Mouse (Mus musculus) MEL (cell line): ENCODE results near the gene Erp29. TPM values are rescaled to one million over a fixed set of nuclear protein-coding genes. Genes with fewer than 3 reads are reported as not detected.

ENCODE experiments used
- DNase-seq: peaks from one replicate; pipeline ENCODE4 v3.0.0; 2011; ENCODE audit warnings: low read depth, low spot score
- H3K27ac ChIP-seq: 2 replicates; pipeline ENCODE4 v1.5.1; 2012; ENCODE audit warnings: low read depth, mild to moderate bottlenecking, control low read depth, low read length, moderate library complexity; ENCODE audit not compliant: control insufficient read depth
- H3K27me3 ChIP-seq, 2 experiments: fragments of 150-350 bp in 1 of 2; sonication (generic) in 1 of 2; 2 replicates each; pipeline ENCODE4 v1.6.1; 2012; ENCODE audit warnings: low read length in 2 of 2, mild to moderate bottlenecking in 2 of 2, improper control_type of control experiment in 1 of 2, moderate library complexity in 1 of 2; ENCODE audit not compliant: insufficient read depth in 2 of 2, control insufficient read depth in 1 of 2
- H3K36me3 ChIP-seq, 2 experiments: 2 replicates each; pipeline ENCODE4 v1.6.1; 2012 to 2014; ENCODE audit warnings: low read length in 2 of 2, improper control_type of control experiment in 1 of 2, inconsistent platforms in 1 of 2, mild to moderate bottlenecking in 1 of 2; ENCODE audit not compliant: insufficient read depth in 2 of 2, control insufficient read depth in 1 of 2
- H3K4me1 ChIP-seq, 2 experiments: fragments of 150-350 bp in 1 of 2; sonication (generic) in 1 of 2; 2 replicates each; pipeline ENCODE4 v1.6.1; 2012; ENCODE audit warnings: low read length in 2 of 2, improper control_type of control experiment in 1 of 2, mild to moderate bottlenecking in 1 of 2; ENCODE audit not compliant: insufficient read depth in 2 of 2, control insufficient read depth in 1 of 2
- H3K4me3 ChIP-seq, 2 experiments: fragments of 150-350 bp in 1 of 2; sonication (generic) in 1 of 2; 2 replicates each; pipeline ENCODE4 v1.5.1; 2012; ENCODE audit warnings: low read depth in 2 of 2, low read length in 2 of 2, mild to moderate bottlenecking in 2 of 2, moderate library complexity in 2 of 2, control low read depth in 1 of 2, improper control_type of control experiment in 1 of 2; ENCODE audit not compliant: control insufficient read depth in 1 of 2, insufficient read depth in 1 of 2
- H3K79me2 ChIP-seq: 2 replicates; pipeline ENCODE4 v1.6.1; 2012; ENCODE audit warnings: mild to moderate bottlenecking, low read length, moderate library complexity; ENCODE audit not compliant: control insufficient read depth, poor library complexity, insufficient read depth
- H3K9ac ChIP-seq: 2 replicates; pipeline ENCODE4 v1.6.1; 2012; ENCODE audit warnings: low read depth, mild to moderate bottlenecking, control low read depth, low read length, moderate library complexity; ENCODE audit not compliant: control insufficient read depth, poor library complexity, severe bottlenecking
- H3K9me3 ChIP-seq: fragments of 150-350 bp; sonication (generic); replicated peaks from 2 replicates; pipeline ENCODE4 v1.6.1; 2012; ENCODE audit warnings: mild to moderate bottlenecking, low read length, improper control_type of control experiment, moderate library complexity; ENCODE audit not compliant: insufficient read depth
- BHLHE40 ChIP-seq: IDR thresholded peaks from 2 replicates; pipeline ENCODE4 v1.6.1; 2012; ENCODE audit warnings: low read depth, mild to moderate bottlenecking, inconsistent platforms, low read length, improper control_type of control experiment, borderline replicate concordance
- CHD2 ChIP-seq: IDR thresholded peaks from 2 replicates; pipeline ENCODE4 v1.6.1; 2011; ENCODE audit warnings: low read length, improper control_type of control experiment
- CTCF ChIP-seq, 3 experiments: IDR thresholded peaks in 2 of 3; conservative IDR thresholded peaks in 1 of 3; 2 replicates each; pipeline ENCODE4 v1.5.1; 2011 to 2012; ENCODE audit warnings: low read length in 3 of 3, low read depth in 2 of 3, mild to moderate bottlenecking in 2 of 3, improper control_type of control experiment in 1 of 3, inconsistent platforms in 1 of 3, mixed read lengths in 1 of 3, moderate library complexity in 1 of 3; ENCODE audit not compliant: control insufficient read depth in 1 of 3, insufficient read depth in 1 of 3, poor library complexity in 1 of 3, severe bottlenecking in 1 of 3
- E2F4 ChIP-seq: IDR thresholded peaks from 2 replicates; pipeline ENCODE4 v1.6.1; 2011; ENCODE audit warnings: low read depth, low read length, improper control_type of control experiment, borderline replicate concordance
- EP300 ChIP-seq, 2 experiments: IDR thresholded peaks; 2 replicates each; pipeline ENCODE4 v1.6.1; 2011; ENCODE audit warnings: improper control_type of control experiment in 2 of 2, low read length in 2 of 2, low read depth in 1 of 2, mild to moderate bottlenecking in 1 of 2
- GATA1 ChIP-seq: IDR thresholded peaks from 2 replicates; pipeline ENCODE4 v1.6.1; 2011; ENCODE audit warnings: low read depth, low read length, improper control_type of control experiment
- JUND ChIP-seq: IDR thresholded peaks from 2 replicates; pipeline ENCODE4 v1.6.1; 2011; ENCODE audit warnings: low read depth, mild to moderate bottlenecking, improper control_type of control experiment, low read length
- KAT2A ChIP-seq: conservative IDR thresholded peaks from 2 replicates; pipeline ENCODE4 v1.6.1; 2012; ENCODE audit warnings: low read depth, low read length, improper control_type of control experiment, inconsistent platforms
- MAFK ChIP-seq: IDR thresholded peaks from 2 replicates; pipeline ENCODE4 v1.6.1; 2011; ENCODE audit warnings: low read depth, mild to moderate bottlenecking, low read length, improper control_type of control experiment, borderline replicate concordance
- MAX ChIP-seq: IDR thresholded peaks from 2 replicates; pipeline ENCODE4 v1.6.1; 2011; ENCODE audit warnings: low read length, improper control_type of control experiment
- MAZ ChIP-seq: IDR thresholded peaks from 2 replicates; pipeline ENCODE4 v1.6.1; 2012; ENCODE audit warnings: low read depth, mild to moderate bottlenecking, inconsistent platforms, low read length, improper control_type of control experiment
- MEF2A ChIP-seq: IDR thresholded peaks from 2 replicates; pipeline ENCODE4 v1.6.1; 2014; ENCODE audit warnings: low read depth, mild to moderate bottlenecking, inconsistent platforms, low read length, improper control_type of control experiment; ENCODE audit not compliant: poor library complexity, insufficient replicate concordance, severe bottlenecking; ENCODE audit errors: extremely low read depth
- MYC ChIP-seq: IDR thresholded peaks from 2 replicates; pipeline ENCODE4 v1.6.1; 2011; ENCODE audit warnings: low read depth, mild to moderate bottlenecking, low read length, improper control_type of control experiment, moderate library complexity
- POLR2AphosphoS2 ChIP-seq: IDR thresholded peaks from 2 replicates; pipeline ENCODE4 v1.6.1; 2011; ENCODE audit warnings: low read length, improper control_type of control experiment
- POLR2AphosphoS5 ChIP-seq: IDR thresholded peaks from 2 replicates; pipeline ENCODE4 v1.6.1; 2012; ENCODE audit warnings: low read depth, borderline replicate concordance, mild to moderate bottlenecking, inconsistent platforms, low read length, moderate library complexity, mixed read lengths
- RAD21 ChIP-seq: IDR thresholded peaks from 2 replicates; pipeline ENCODE4 v1.6.1; 2011; ENCODE audit warnings: mild to moderate bottlenecking, low read depth, low read length, improper control_type of control experiment
- RCOR1 ChIP-seq: IDR thresholded peaks from 2 replicates; pipeline ENCODE4 v1.6.1; 2012; ENCODE audit warnings: low read depth, mild to moderate bottlenecking, inconsistent platforms, low read length, improper control_type of control experiment
- SIN3A ChIP-seq: IDR thresholded peaks from 2 replicates; pipeline ENCODE4 v1.6.1; 2012; ENCODE audit warnings: low read length, improper control_type of control experiment, inconsistent platforms
- SMC3 ChIP-seq: IDR thresholded peaks from 2 replicates; pipeline ENCODE4 v1.6.1; 2011; ENCODE audit warnings: low read depth, low read length, improper control_type of control experiment
- TBP ChIP-seq: IDR thresholded peaks from 2 replicates; pipeline ENCODE4 v1.8.0; 2011; ENCODE audit warnings: low read depth, low read length, improper control_type of control experiment
- USF2 ChIP-seq, 2 experiments: IDR thresholded peaks; 2 replicates each; pipeline ENCODE4 v1.6.1; 2011 to 2012; ENCODE audit warnings: improper control_type of control experiment in 2 of 2, low read length in 2 of 2, borderline replicate concordance in 1 of 2, inconsistent platforms in 1 of 2, low read depth in 1 of 2, mild to moderate bottlenecking in 1 of 2; ENCODE audit not compliant: insufficient read depth in 1 of 2
- ZC3H11A ChIP-seq: IDR thresholded peaks from 2 replicates; pipeline ENCODE4 v1.6.1; 2012; ENCODE audit warnings: low read depth, mild to moderate bottlenecking, inconsistent platforms, low read length, improper control_type of control experiment
- ZKSCAN1 ChIP-seq: IDR thresholded peaks from 2 replicates; pipeline ENCODE4 v1.6.1; 2012; ENCODE audit warnings: low read depth, mild to moderate bottlenecking, inconsistent platforms, low read length, improper control_type of control experiment, moderate library complexity
- ZNF384 ChIP-seq: IDR thresholded peaks from 2 replicates; pipeline ENCODE4 v1.6.1; 2012; ENCODE audit warnings: low read depth, mild to moderate bottlenecking, inconsistent platforms, low read length, improper control_type of control experiment
- polyA plus RNA-seq, 2 experiments: library from polyadenylated mRNA; stranded (reverse) in 1 of 2; unstranded in 1 of 2; fragments of >175 nt in 1 of 2; fragments of >200 nt in 1 of 2; gene quantifications; 2 replicates each; pipeline versions ENCODE4 v1.2.1 to v1.2.4; 2012; ENCODE audit warnings: low replicate concordance in 2 of 2, low read depth in 1 of 2; ENCODE audit not compliant: insufficient read length in 2 of 2, insufficient read depth in 1 of 2, missing spikeins in 1 of 2
- total RNA-seq: library from RNA; depleted of rRNA; stranded (reverse); fragments of 300-350 nt; gene quantifications from 2 replicates; pipeline ENCODE4 v1.2.3, GENCODE M21; 2012

The Erp29 gene
- total and polyA plus RNA-seq, 3 experiments = 167 to 244 TPM; not detected in 1

GRCm38 (mm10) chr5:121420721-121421120, 31.6 kb downstream of the Erp29 start:
- H3K79me2 ChIP-seq = no peaks in the 10 kb centered on the region; the same call in none of the 2 replicates
- H3K27me3 ChIP-seq = no peaks in the 10 kb centered on the region
- TF ChIP-seq USF2 (IDR thresholded peaks at IDR 0.05; ENCODE audit: borderline replicate concordance in 1 of 2, insufficient read depth in 1 of 2, low read depth in 1 of 2, low read length in 2 of 2) = no peak
- H3K9ac ChIP-seq = no peak overlapping the region
- H3K4me1 ChIP-seq = no peaks in the 10 kb centered on the region
- no peak overlapping the region for H3K27ac ChIP-seq
- H3K36me3 ChIP-seq = peaks cover 0 to 60% of the 10 kb centered on the region in 2 experiments; a peak in 3 of 4 replicates
- H3K9me3 ChIP-seq = no peaks in the 10 kb centered on the region
- DNase-seq = no peak
- no peak overlapping the region for H3K4me3 ChIP-seq

- peaks cover 5 to 60% of the 10 kb centered on the region in 2 experiments; a peak in 3 of 4 replicates for H3K36me3 ChIP-seq
- TF ChIP-seq JUND (no peak), CHD2 (no peak), MAZ (no peak), MAX (no peak), USF2 (IDR thresholded peaks at IDR 0.05; ENCODE audit: borderline replicate concordance in 1 of 2, insufficient read depth in 1 of 2, low read depth in 1 of 2, low read length in 2 of 2) (no peak), RCOR1 (no peak), POLR2AphosphoS5 (no peak), SIN3A (no peak), TBP (no peak), MYC (no peak), POLR2AphosphoS2 (no peak), GATA1 (no peak), MAFK (no peak), ZC3H11A (no peak), ZKSCAN1 (no peak)
- TF ChIP-seq, all 39 proteins: peak for 0
- Histone ChIP-seq H3K9me3 (no peaks in the 10 kb centered on the region), H3K27me3 (no peaks in the 10 kb centered on the region), H3K9ac (no peak overlapping the region), H3K4me3 (no peak overlapping the region), H3K27ac (no peak overlapping the region), H3K79me2 (peaks cover 34% of the 10 kb centered on the region), H3K4me1 (no peaks in the 10 kb centered on the region)
- DNase-seq = no peak
Measured at GRCm38 (mm10) chr5:121410975-121411374, 41.3 kb downstream of the Erp29 start.

GRCm38 (mm10) chr5:121407856-121408255, 44.5 kb downstream of the Erp29 start:
- no peak for DNase-seq
- Histone ChIP-seq H3K79me2 (peaks cover 64% of the 10 kb centered on the region), H3K27me3 (no peaks in the 10 kb centered on the region), H3K9me3 (no peaks in the 10 kb centered on the region), H3K4me1 (0 out of 4 replicates have a peak, but pooled peaks cover 0 to 6% of the 10 kb centered on the region in 2 experiments), H3K27ac (no peak overlapping the region), H3K36me3 (peaks cover 8 to 48% of the 10 kb centered on the region in 2 experiments), H3K9ac (no peak overlapping the region), H3K4me3 (no peak overlapping the region)
- TF ChIP-seq BHLHE40 (no peak), POLR2AphosphoS2 (no peak), E2F4 (no peak), MAX (no peak), EP300 (IDR thresholded peaks at IDR 0.05; ENCODE audit: low read depth in 1 of 2, low read length in 2 of 2) (no peak), RAD21 (no peak), POLR2AphosphoS5 (no peak), MEF2A (no peak), CTCF (IDR thresholded peaks at IDR 0.05 in 2 of 3, conservative IDR thresholded peaks at IDR 0.05 in 1 of 3; ENCODE audit: control insufficient read depth in 1 of 3, insufficient read depth in 1 of 3, low read depth in 2 of 3, low read length in 3 of 3, poor library complexity in 1 of 3, severe bottlenecking in 1 of 3) (no peak), SMC3 (no peak), ZNF384 (no peak), ZC3H11A (no peak), JUND (no peak), CHD2 (no peak), KAT2A (no peak), RCOR1 (no peak), MYC (no peak)
